Mouse (Mus musculus): Measurements from ENCODE around the gene Fth1. TPM values are rescaled to one million over a fixed set of nuclear protein-coding genes. Genes with fewer than 3 reads are reported as not detected.
A peak's percentile ranks its signal among the peaks of the same experiment; 100 is the strongest.

The Fth1 gene
- total and polyA plus RNA-seq, 3 experiments = 2,797 to 3,430 (median 2,956) TPM

DNA sequence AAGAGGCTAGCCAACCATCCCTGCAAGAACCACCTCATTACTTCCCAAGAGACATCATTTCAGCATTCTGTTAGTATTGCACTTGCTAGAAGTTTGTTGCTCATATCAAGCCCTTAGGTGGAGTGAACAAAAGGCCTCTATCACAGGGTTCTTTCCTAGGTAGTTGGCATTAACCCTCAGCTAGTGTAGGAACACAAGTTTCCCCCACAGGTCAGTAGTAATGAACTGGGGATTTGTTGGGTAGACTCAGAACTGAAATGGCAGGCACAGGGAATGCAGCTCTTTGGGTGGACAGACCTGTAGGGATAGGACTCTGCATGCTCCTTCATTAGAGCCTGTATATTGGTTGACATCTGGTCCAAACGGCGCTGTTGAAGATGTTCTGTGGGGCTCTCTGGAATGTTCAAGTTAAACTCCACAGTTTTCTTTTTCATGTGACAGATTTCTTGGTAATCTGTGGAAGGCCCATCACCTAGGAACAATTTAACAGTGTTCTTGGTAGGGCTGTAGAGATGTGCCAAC, 5.6 kb downstream of the Fth1 start:
- no peak overlapping the region for H3K27ac ChIP-seq
- H3K9ac ChIP-seq (ENCODE audit: low read depth, low read length) = no peak overlapping the region
- DNase-seq = no peak
- intact Hi-C loops (cut with DNase I) = no loop called here
- H3K27me3 ChIP-seq (ENCODE audit: control insufficient read depth, insufficient read depth, low read length) = no peaks in the 10 kb centered on the region
- peaks cover 10% of the 10 kb centered on the region for H3K36me3 ChIP-seq (ENCODE audit: control insufficient read depth, insufficient read depth, low read length)
- 0 out of 2 replicates have a peak, but pooled peaks cover 1% of the 10 kb centered on the region for H3K79me2 ChIP-seq (replicated peaks; ENCODE audit: control insufficient read depth, insufficient read depth, low read length)
- TF ChIP-seq CTCF (IDR thresholded peaks at IDR 0.05) (no peak), EP300 (IDR thresholded peaks at IDR 0.05; ENCODE audit: insufficient read depth, low read depth, low read length) (no peak), POLR2A (IDR thresholded peaks at IDR 0.05; ENCODE audit: insufficient read depth, low read depth, low read length) (no peak)
- H3K4me3 ChIP-seq = no peak overlapping the region
- H3K4me1 ChIP-seq (ENCODE audit: control insufficient read depth, insufficient read depth, low read length) = peaks cover 11% of the 10 kb centered on the region
- 93% methylated on average over 2 of the region's 2 CpGs for WGBS

DNA sequence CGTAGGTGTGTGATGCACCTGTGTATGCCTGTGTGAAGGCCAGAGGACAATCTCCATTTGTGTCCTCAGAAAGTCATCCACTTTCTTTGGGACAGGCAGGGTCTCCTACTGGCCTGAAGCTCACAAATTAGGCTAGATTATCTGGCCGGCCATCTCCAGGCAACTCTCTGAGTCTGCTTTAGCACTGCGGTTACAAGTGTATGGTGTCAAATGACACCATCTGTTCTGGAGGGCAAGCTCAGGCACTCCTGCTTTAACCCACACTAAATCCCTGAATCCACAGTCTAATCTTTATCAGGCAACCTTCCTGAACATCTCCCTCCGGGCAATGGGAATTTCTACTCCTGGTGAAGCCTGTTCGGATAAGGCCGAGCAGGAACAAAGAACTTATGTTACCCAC, 6.8 kb downstream of the Fth1 start:
- Histone ChIP-seq H3K27ac (no peak overlapping the region), H3K4me3 (no peak overlapping the region), H3K4me1 (ENCODE audit: control insufficient read depth, insufficient read depth, low read length) (peaks cover 7% of the 10 kb centered on the region), H3K36me3 (ENCODE audit: control insufficient read depth, insufficient read depth, low read length) (peaks cover 10% of the 10 kb centered on the region), H3K79me2 (replicated peaks; ENCODE audit: control insufficient read depth, insufficient read depth, low read length) (0 out of 2 replicates have a peak, but pooled peaks cover 1% of the 10 kb centered on the region), H3K27me3 (ENCODE audit: control insufficient read depth, insufficient read depth, low read length) (no peaks in the 10 kb centered on the region), H3K9ac (ENCODE audit: low read depth, low read length) (no peak overlapping the region)
- DNase-seq = no peak
- WGBS = 53% methylated on average over 6 of the region's 6 CpGs
- intact Hi-C loops (cut with DNase I) = no loop called here
- TF ChIP-seq POLR2A (IDR thresholded peaks at IDR 0.05; ENCODE audit: insufficient read depth, low read depth, low read length) (no peak), EP300 (IDR thresholded peaks at IDR 0.05; ENCODE audit: insufficient read depth, low read depth, low read length) (no peak), CTCF (IDR thresholded peaks at IDR 0.05) (no peak)

DNA sequence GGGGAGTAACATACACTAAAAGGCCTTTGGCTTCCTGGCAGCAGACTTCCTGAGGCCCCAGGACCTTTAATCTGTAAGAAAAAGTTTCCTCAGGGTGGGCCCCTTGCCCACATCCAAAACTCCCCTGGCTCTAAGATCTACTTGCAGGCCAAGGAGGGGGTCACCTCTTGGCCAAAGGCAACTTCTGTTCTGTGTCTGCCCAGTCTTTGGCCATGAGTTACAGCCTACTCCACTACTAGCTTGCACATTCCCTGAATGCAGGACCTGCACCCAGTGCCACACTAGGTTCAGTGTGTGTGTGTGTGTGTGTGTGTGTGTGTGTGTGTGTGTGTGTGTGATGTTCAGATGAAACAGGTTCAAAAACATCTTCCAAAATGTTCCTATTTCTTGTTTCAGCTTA, 7.2 kb downstream of the Fth1 start:
- Histone ChIP-seq H3K4me3 (no peak overlapping the region), H3K36me3 (ENCODE audit: control insufficient read depth, insufficient read depth, low read length) (peaks cover 10% of the 10 kb centered on the region), H3K27ac (no peak overlapping the region), H3K9ac (ENCODE audit: low read depth, low read length) (no peak overlapping the region), H3K4me1 (ENCODE audit: control insufficient read depth, insufficient read depth, low read length) (peaks cover 7% of the 10 kb centered on the region), H3K27me3 (ENCODE audit: control insufficient read depth, insufficient read depth, low read length) (no peaks in the 10 kb centered on the region), H3K79me2 (replicated peaks; ENCODE audit: control insufficient read depth, insufficient read depth, low read length) (0 out of 2 replicates have a peak, but pooled peaks cover 1% of the 10 kb centered on the region)
- DNase-seq = no peak
- TF ChIP-seq POLR2A (IDR thresholded peaks at IDR 0.05; ENCODE audit: insufficient read depth, low read depth, low read length) (no peak), CTCF (IDR thresholded peaks at IDR 0.05) (no peak), EP300 (IDR thresholded peaks at IDR 0.05; ENCODE audit: insufficient read depth, low read depth, low read length) (no peak)
- intact Hi-C loops (cut with DNase I) = no loop called here

DNA sequence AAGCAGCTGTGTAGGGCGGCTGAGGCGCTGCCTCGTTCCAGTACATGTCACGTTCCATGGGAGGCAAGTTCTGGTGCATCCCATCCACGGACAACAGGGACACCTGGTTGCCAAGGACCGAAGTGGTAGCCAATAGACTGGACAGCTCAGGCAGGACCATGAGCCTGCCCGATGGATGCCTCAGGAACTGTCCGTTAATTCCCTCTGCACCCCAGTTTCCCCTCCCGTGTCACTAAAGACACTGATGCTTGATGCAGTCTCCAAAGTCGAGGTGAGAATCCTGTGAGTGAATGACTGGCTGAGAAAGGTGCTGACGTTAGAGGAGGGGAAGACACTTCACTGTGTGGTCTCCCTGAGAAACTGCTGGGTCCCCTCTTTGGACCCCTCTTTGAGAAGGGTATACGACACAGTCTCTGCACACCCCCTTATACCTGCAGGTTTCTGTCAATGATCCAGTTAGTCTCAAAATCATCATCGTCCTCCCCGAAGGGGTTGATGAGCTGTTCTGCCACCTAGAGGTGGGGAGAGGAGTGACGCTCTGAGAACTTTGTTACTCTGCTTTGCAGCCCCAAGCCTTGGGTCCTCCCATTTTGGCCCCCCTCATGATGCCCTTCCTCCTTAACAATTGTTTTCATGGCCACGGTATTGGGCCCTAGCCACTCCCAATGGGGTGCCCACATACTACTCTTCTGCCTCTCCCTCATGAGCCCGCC, 8.9 kb downstream of the Fth1 start:
- H3K4me1 ChIP-seq (ENCODE audit: control insufficient read depth, insufficient read depth, low read length) = peaks cover 5% of the 10 kb centered on the region
- H3K27me3 ChIP-seq (ENCODE audit: control insufficient read depth, insufficient read depth, low read length) = no peaks in the 10 kb centered on the region
- H3K4me3 ChIP-seq = no peak overlapping the region
- no peak overlapping the region for H3K9ac ChIP-seq (ENCODE audit: low read depth, low read length)
- intact Hi-C loops (cut with DNase I) = no loop called here
- peak in 1 of 2 experiments; percentile 36 for DNase-seq
- no peak overlapping the region for H3K27ac ChIP-seq
- TF ChIP-seq EP300 (IDR thresholded peaks at IDR 0.05; ENCODE audit: insufficient read depth, low read depth, low read length) = no peak
- peak; percentile 83 for TF ChIP-seq CTCF (IDR thresholded peaks at IDR 0.05)
- H3K79me2 ChIP-seq (replicated peaks; ENCODE audit: control insufficient read depth, insufficient read depth, low read length) = no peaks in the 10 kb centered on the region
- H3K36me3 ChIP-seq (ENCODE audit: control insufficient read depth, insufficient read depth, low read length) = peaks cover 2% of the 10 kb centered on the region
- WGBS = 62% methylated on average over 17 of the region's 17 CpGs

DNA sequence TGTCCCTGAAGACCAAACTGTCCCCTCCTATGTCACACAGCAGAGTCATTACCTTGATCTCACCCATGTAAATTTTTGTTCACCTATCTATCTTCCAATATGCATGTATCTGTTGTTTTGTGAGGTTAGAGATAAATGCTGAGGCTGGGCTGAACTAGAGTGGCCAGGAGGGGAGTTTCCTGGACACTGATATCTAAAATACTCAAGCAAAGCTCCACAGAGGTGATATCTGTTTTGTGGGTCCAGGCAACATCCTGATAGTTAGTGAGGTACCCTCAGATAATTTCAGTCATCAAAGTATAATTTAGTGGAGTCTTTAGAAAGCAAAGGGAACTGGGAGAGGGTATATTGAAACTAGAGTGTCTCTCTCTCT, 9.5 kb downstream of the Fth1 start:
- H3K79me2 ChIP-seq (replicated peaks; ENCODE audit: control insufficient read depth, insufficient read depth, low read length) = no peaks in the 10 kb centered on the region
- no peak overlapping the region for H3K4me3 ChIP-seq
- no peak overlapping the region for H3K9ac ChIP-seq (ENCODE audit: low read depth, low read length)
- peaks cover 2% of the 10 kb centered on the region for H3K4me1 ChIP-seq (ENCODE audit: control insufficient read depth, insufficient read depth, low read length)
- peaks cover 2% of the 10 kb centered on the region; the same call in 1 of the 2 replicates for H3K36me3 ChIP-seq (ENCODE audit: control insufficient read depth, insufficient read depth, low read length)
- intact Hi-C loops (cut with DNase I) = no loop called here
- TF ChIP-seq CTCF (IDR thresholded peaks at IDR 0.05) (no peak), POLR2A (IDR thresholded peaks at IDR 0.05; ENCODE audit: insufficient read depth, low read depth, low read length) (no peak), EP300 (IDR thresholded peaks at IDR 0.05; ENCODE audit: insufficient read depth, low read depth, low read length) (no peak)
- no peak for DNase-seq
- H3K27ac ChIP-seq = no peak overlapping the region
- no peaks in the 10 kb centered on the region for H3K27me3 ChIP-seq (ENCODE audit: control insufficient read depth, insufficient read depth, low read length)

DNA sequence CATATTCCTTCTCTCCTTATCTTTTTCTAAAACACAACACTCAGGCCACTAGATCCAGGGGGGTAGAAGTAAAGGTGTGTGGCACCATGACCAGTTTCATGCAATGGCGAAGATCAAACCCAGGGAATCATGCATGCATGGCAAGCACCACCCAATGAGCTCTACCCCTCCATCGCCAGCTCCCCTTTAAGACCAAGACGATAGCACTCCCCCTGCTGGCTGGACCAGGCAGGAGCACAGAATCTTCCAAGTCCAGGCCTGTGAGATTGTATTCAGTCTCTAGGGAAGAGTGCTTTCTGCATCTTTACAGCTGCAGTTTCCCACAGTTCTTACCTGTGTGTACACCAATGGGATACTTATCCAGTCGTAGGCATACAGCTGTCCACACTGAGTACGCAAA, 10.9 kb downstream of the Fth1 start:
- intact Hi-C loops (cut with DNase I) = loop anchor here (1.0 kb wide), 1 partner anchor 75 kb away; no protein-coding TSS in a partner anchor
- WGBS = 19% methylated on average over 5 of the region's 5 CpGs

More for the DNA sequence above, 10.9 kb downstream of the Fth1 start:
- Histone ChIP-seq H3K79me2 (replicated peaks; ENCODE audit: control insufficient read depth, insufficient read depth, low read length) (no peaks in the 10 kb centered on the region), H3K4me3 (no peak overlapping the region), H3K9ac (ENCODE audit: low read depth, low read length) (no peak overlapping the region), H3K27ac (no peak overlapping the region), H3K27me3 (ENCODE audit: control insufficient read depth, insufficient read depth, low read length) (no peaks in the 10 kb centered on the region), H3K36me3 (ENCODE audit: control insufficient read depth, insufficient read depth, low read length) (no peaks in the 10 kb centered on the region), H3K4me1 (ENCODE audit: control insufficient read depth, insufficient read depth, low read length) (peaks cover 2% of the 10 kb centered on the region)
- TF ChIP-seq CTCF (IDR thresholded peaks at IDR 0.05) (peak; percentile 96), POLR2A (IDR thresholded peaks at IDR 0.05; ENCODE audit: insufficient read depth, low read depth, low read length) (no peak), EP300 (IDR thresholded peaks at IDR 0.05; ENCODE audit: insufficient read depth, low read depth, low read length) (peak; percentile 75; the same call in 1 of the 2 replicates)
- peak; percentile 78 to 87 for DNase-seq

All from heart, adult 2 months (tissue).